Mouse (Mus musculus) testis, adult 2 months (tissue): ENCODE results near the gene Psmf1.

Source experiments
- CTCF ChIP-seq: fragments of 200-500 bp; IDR thresholded peaks from 2 replicates; pipeline ENCODE4 v1.5.1; 2012; ENCODE audit warnings: low read depth, mild to moderate bottlenecking, inconsistent platforms, low read length, moderate library complexity; ENCODE audit not compliant: control insufficient read depth, insufficient read depth, insufficient replicate concordance
- POLR2A ChIP-seq: fragments of 200-500 bp; IDR thresholded peaks from 2 replicates; pipeline ENCODE4 v1.6.1; 2012; ENCODE audit warnings: low read depth, mild to moderate bottlenecking, inconsistent platforms, low read length, moderate library complexity; ENCODE audit not compliant: control insufficient read depth

GRCm38 (mm10) chr2:151743845-151744244 is at the start of gene Psmf1:
- TF ChIP-seq CTCF (no peak), POLR2A (peak; percentile 15; the same call in 1 of the 2 replicates)
